Mouse (Mus musculus) ovary, postnatal 14 days (tissue): ENCODE results near the gene 4933428G20Rik.

Experiments
- DNase-seq: peaks from one replicate; pipeline ENCODE4 v3.0.0; 2022; ENCODE audit warnings: low spot score

4933428G20Rik gene

GRCm38 (mm10) chr11:97462538-97462937, 37.6 kb downstream of the 4933428G20Rik start:
- DNase-seq, result no peak

GRCm38 (mm10) chr11:97461307-97461820, 38.8 kb downstream of the 4933428G20Rik start:
- DNase-seq, result no peak

- no peak for DNase-seq
Observed at GRCm38 (mm10) chr11:97457120-97457519, 43.0 kb downstream of the 4933428G20Rik start.

DNA sequence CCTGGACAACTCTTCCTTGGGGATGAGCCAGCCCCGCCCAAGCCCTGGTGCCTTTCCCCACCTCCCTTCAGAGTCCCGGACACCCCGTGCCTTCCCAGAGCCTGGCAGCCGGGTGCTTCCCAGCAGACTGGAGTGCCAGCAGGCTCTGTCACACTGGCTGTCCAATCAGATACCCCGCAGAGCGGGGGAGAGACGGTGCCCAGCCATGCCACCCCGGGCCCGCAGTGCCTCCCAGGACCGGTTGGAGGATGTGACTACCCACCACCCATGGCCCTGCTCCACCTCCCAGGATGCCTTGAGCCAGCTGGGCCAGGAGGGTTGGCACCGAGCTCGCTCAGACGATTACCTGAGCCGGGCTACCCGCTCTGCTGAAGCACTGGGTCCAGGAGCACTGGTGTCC, 48.5 kb downstream of the 4933428G20Rik start:
- DNase-seq, result no peak

GRCm38 (mm10) chr11:97450305-97450922, 49.7 kb downstream of the 4933428G20Rik start:
- no peak for DNase-seq

GRCm38 (mm10) chr11:97449601-97450293, 50.4 kb downstream of the 4933428G20Rik start:
- DNase-seq, result peak; percentile 55

GRCm38 (mm10) chr11:97448611-97449394, 51.3 kb downstream of the 4933428G20Rik start:
- DNase-seq, result no peak

- no peak for DNase-seq
Observed at GRCm38 (mm10) chr11:97447979-97448378, 52.2 kb downstream of the 4933428G20Rik start.

DNA sequence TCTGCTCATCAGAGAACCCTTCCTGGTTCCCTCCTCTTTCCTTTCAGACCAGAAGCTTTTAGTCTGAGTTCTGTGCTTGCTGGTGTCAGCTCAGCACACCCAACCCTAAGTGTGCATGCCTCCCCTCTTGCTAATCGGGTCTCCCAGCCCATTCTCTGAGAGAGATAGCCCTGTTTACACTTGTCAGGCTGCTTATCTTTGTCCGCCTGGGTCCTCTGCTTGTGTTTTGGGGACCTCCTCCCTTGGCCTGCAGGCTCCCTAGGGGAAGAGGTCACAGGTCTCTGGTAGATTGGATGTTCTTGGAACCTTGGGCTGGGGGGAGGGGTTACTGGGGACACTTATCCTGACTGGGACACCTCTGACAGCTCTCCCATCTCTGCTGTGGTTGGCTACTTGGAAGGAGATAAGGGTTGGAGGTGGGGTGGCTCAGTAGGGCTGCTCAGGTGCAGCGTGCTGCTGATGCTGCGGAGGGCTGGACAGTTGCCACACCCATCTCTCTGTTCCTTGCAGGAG, 54.1 kb downstream of the 4933428G20Rik start:
- no peak for DNase-seq

DNA sequence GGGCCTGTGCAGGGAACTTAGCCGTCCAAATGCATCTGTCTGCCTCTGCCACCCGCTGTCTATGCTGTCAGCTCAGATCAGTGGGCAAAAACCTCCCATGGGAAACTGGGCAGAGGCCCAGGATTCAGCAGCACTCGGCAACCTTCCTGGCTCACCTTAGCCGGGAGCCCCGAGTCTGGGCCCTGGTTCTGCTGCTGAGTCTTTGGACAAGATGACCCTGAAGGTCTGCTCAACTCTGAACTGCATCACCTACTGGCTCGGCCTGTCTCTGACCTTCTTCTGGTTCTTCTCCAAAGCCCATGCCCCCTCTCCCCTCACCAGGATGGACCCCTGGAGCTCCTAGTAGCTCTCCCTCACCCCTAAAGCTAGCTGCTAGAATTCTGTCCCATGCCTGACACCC, 54.5 kb downstream of the 4933428G20Rik start:
- DNase-seq, result no peak

DNA sequence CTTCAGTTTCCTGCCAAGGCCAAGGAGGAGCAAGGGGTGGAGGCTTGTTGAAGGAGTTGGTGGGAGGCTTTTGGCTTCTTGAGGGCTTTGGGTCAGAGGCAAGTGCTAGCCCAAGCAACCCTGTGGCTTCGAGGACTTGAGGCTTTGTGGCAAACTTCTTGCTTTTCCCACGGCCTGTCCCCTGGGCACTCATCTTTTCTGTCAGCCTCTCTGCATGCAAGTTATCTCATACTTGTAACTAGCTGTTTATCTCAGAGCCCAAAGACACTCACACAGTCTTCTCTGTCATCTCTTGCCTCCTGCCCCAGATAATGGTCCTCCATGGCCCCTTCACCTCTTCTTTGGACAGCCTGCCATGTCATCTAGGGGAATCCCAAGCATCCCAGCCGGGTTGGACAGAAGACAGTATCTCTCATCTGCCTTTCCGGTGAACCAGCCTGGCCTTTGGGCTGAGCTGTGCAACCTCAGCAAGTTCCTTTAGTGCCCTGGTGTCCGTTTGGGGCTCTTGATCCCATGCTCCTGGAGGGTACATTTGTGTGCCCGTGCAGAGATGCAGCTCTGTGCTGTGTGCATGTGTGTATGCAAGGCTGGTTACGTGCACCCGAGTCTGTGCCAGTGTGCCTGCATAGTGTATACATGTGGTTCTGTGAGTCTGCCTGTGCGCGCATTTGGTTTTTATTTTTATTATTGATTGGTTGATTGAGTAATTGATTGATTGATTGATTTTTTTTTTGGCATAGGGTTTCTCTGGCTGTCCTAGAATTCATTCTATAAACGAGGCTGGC, 57.1 kb downstream of the 4933428G20Rik start:
- no peak for DNase-seq

DNA sequence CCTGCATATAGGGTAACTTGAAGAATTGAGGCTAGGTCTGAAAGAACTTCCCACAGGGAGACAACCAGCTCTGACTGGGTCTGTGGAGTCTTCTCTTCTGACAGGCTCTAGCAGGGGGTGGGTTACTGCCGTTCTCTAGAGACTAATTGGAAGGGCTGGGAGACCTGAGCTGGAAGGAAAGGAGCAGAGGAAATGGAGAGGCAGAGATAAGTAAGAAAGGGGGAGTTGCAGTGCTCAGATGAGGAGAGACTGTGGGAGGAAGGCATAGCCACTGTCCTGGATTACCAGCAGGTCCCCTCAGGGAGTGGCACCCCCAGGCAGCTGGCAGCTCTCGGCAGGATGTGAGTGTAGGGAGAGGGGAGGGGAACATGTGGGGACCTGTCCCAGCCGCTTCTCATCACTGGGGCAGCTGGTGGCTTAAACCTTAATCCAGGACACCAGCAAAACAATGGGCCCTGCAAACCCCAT, 58.4 kb downstream of the 4933428G20Rik start:
- DNase-seq, result no peak

DNA sequence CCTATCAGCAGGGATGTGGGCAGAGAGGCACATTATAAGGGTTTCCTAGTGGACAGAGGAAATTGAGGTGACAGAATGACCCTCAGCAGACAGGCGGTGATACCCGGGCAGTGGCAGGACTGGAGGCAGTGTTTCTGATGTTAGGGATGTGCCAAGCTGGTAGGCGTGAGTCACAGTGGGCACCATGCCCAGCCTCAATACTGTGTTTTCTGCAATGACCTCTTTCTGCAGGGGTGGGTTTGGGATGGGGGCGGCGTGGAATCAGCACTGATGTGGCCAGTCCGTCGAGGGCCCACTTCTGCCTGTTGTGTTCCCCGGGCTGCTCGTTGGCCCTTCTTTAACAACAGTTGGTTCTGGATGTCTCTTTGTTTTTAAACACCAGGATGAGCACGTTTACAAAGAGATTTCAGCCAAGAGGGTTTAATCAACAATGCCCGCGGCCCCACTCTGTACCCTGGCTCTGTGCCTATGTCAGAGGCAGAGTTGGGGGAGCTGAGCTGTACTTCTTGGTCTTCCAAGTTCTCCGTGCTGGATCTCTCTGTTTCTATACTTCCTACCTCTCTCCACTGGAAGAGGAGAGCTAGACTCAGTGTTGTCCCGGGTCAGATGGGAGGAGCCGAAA, 59.0 kb downstream of the 4933428G20Rik start:
- no peak for DNase-seq
